Mouse (Mus musculus) liver, postnatal 0 days (tissue): ENCODE measurements at regions not wholly inside any gene's neighbourhood (a gene's known extent, or its start where the extent isn't known, plus 50 kb on each side); places are given as distances from the start of the nearest gene placed in this dataset.

ENCODE experiments used
- CTCF ChIP-seq: sonication (generic); IDR thresholded peaks from 2 replicates; pipeline ENCODE4 v1.5.1; 2016; ENCODE audit warnings: antibody characterized with exemption, low read depth
- EP300 ChIP-seq: IDR thresholded peaks from 2 replicates; pipeline ENCODE4 v1.6.1; 2016; ENCODE audit warnings: antibody characterized with exemption, low read depth, mild to moderate bottlenecking

DNA sequence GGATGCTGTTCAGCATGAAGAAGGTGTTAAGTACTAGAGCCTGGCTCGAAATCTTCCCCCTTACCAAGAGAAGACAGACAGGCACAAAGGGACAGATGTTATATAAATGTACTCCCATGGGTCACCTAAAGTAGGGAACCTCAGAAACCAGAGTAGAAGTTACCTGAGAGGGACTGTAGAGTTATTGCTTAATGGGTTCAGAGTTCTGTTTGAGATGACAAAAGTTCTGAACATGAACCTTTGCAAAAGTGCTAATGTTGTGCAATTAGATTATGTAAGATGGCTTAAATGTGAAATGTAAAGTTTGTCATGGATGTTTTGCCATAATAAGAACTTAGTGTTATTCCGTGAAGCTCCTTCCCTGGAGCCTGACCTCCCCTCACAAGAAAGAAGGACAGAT lies 81.5 kb upstream of the Helt start:
- TF ChIP-seq CTCF (no peak), EP300 (peak; percentile 95)
